Mouse (Mus musculus): Measurements from ENCODE around the gene Gm13272.
"Not testable (repeated sequence)": the region's sequence is repeated elsewhere in the genome, so short reads cannot be mapped to it uniquely, and the experiment has no call there.

Gm13272 gene

GRCm38 (mm10) chr4:88779550-88779949 is at the start of gene Gm13272:
Gm13272 (plus strand) TSS chr4:88779850.
- DNase-seq (ENCODE audit: low spot score in 2 of 2) = not testable (repeated sequence)

GRCm38 (mm10) chr4:88738480-88738879 is 41.2 kb upstream of the Gm13272 start:
- DNase-seq (ENCODE audit: low spot score in 2 of 2) = peak; percentile 44 to 55

GRCm38 (mm10) chr4:88739036-88739435 is 40.6 kb upstream of the Gm13272 start:
- DNase-seq (ENCODE audit: low spot score in 2 of 2) = no peak

- DNase-seq (ENCODE audit: low spot score in 2 of 2) = no peak
Measured at GRCm38 (mm10) chr4:88741426-88741825, 38.2 kb upstream of the Gm13272 start.

GRCm38 (mm10) chr4:88742771-88743371 is 36.8 kb upstream of the Gm13272 start:
- no peak for DNase-seq (ENCODE audit: low spot score in 2 of 2)

GRCm38 (mm10) chr4:88744207-88744606 is 35.4 kb upstream of the Gm13272 start:
- no peak for DNase-seq (ENCODE audit: low spot score in 2 of 2)

- no peak for DNase-seq (ENCODE audit: low spot score in 2 of 2)
Measured at GRCm38 (mm10) chr4:88749926-88750325, 29.7 kb upstream of the Gm13272 start.

- DNase-seq (ENCODE audit: low spot score in 2 of 2) = peak; percentile 74 to 91
Measured at GRCm38 (mm10) chr4:88754818-88755340, 24.8 kb upstream of the Gm13272 start, which contains the start of gene Gm13271. Gm13271 (plus strand) TSS chr4:88754868.

- DNase-seq (ENCODE audit: low spot score in 2 of 2) = peak in 1 of 2 experiments; percentile 47
Measured at GRCm38 (mm10) chr4:88756581-88757513, 22.8 kb upstream of the Gm13272 start.

GRCm38 (mm10) chr4:88757628-88758031 is 22.0 kb upstream of the Gm13272 start:
- DNase-seq (ENCODE audit: low spot score in 2 of 2) = peak; percentile 87 to 100

- not testable (repeated sequence) for DNase-seq (ENCODE audit: low spot score in 2 of 2)
Measured at GRCm38 (mm10) chr4:88758751-88759150, 20.9 kb upstream of the Gm13272 start.

- not testable (repeated sequence) for DNase-seq (ENCODE audit: low spot score in 2 of 2)
Measured at GRCm38 (mm10) chr4:88759610-88760268, 19.9 kb upstream of the Gm13272 start, which contains the start of gene Gm13283. Gm13283 (plus strand) TSS chr4:88760119.

GRCm38 (mm10) chr4:88760431-88760830 is 19.2 kb upstream of the Gm13272 start:
- DNase-seq (ENCODE audit: low spot score in 2 of 2) = peak; percentile 47 to 69

- peak; percentile 71 to 75 for DNase-seq (ENCODE audit: low spot score in 2 of 2)
Measured at GRCm38 (mm10) chr4:88761776-88762175, 17.9 kb upstream of the Gm13272 start.

GRCm38 (mm10) chr4:88762341-88762740 is 17.3 kb upstream of the Gm13272 start:
- DNase-seq (ENCODE audit: low spot score in 2 of 2) = not testable (repeated sequence)

- DNase-seq (ENCODE audit: low spot score in 2 of 2) = peak in 1 of 2 experiments; percentile 52
Measured at GRCm38 (mm10) chr4:88763384-88764018, 16.1 kb upstream of the Gm13272 start.

GRCm38 (mm10) chr4:88773534-88773933 is 6.1 kb upstream of the Gm13272 start, which contains the start of gene Gm13290:
Gm13290 (plus strand) TSS chr4:88773834.
- DNase-seq (ENCODE audit: low spot score in 2 of 2) = not testable (repeated sequence)

- not testable (repeated sequence) for DNase-seq (ENCODE audit: low spot score in 2 of 2)
Measured at GRCm38 (mm10) chr4:88776622-88777021, 3.0 kb upstream of the Gm13272 start, which contains the start of gene Gm13289. Gm13289 (plus strand) TSS chr4:88776922.

- not testable (repeated sequence) for DNase-seq (ENCODE audit: low spot score in 2 of 2)
Measured at GRCm38 (mm10) chr4:88780320-88780719, 670 bp downstream of the Gm13272 start.

- DNase-seq (ENCODE audit: low spot score in 2 of 2) = not testable (repeated sequence)
Measured at GRCm38 (mm10) chr4:88781831-88782230, 2.2 kb downstream of the Gm13272 start, which contains the start of gene Ifnz. Ifnz (plus strand) TSS chr4:88782131.

GRCm38 (mm10) chr4:88782335-88782734 is 2.7 kb downstream of the Gm13272 start:
- DNase-seq (ENCODE audit: low spot score in 2 of 2) = not testable (repeated sequence)

Measured in urinary bladder, adult 18-20 months (tissue).